Mouse (Mus musculus) right cerebral cortex, postnatal 14 days (tissue): ENCODE measurements at regions not wholly inside any gene's neighbourhood (a gene's known extent, or its start where the extent isn't known, plus 50 kb on each side); places are given as distances from the start of the nearest gene placed in this dataset.

ENCODE experiments used
- DNase-seq: peaks from one replicate; pipeline ENCODE4 v3.0.0; 2022

DNA sequence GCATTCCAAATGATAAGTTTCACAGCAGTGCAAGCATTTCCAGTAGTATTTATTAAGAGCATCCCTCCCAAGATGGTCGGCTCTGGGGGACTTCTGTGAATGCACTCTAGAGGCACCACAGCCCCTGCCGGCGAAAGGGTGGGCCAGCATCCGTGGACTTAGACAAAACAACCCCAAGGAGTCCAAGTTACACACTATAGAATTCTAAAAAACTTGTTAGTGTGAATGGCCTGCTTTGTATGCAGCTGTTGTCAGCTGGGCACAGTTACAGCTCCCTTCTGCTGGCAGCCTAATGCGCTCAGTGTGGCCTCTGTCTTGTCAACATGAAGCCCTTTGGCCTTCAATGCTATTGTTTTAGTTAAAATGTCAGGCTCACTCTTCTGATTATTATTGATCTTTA is 181.5 kb downstream of the Tle3 start:
- no peak for DNase-seq

DNA sequence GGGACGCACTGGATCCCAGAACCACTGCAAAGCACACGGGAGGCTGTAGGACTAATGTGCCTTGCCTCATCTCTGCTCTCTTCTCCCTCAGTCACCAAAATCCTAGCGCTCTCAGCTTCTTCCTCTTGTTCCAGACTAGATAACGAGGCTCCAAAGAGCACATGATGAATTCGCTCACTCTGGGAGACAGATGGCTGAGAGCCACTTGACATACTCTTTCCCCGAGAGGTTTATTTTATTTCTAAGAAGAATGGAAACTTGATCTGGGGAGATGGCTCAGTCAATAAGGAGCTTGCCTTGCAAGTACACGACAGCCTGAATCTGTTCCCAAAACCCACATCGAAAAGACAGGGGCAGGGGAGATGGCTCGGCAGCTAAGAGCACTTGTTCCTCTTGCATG is 179.2 kb downstream of the Tle3 start:
- no peak for DNase-seq

DNA sequence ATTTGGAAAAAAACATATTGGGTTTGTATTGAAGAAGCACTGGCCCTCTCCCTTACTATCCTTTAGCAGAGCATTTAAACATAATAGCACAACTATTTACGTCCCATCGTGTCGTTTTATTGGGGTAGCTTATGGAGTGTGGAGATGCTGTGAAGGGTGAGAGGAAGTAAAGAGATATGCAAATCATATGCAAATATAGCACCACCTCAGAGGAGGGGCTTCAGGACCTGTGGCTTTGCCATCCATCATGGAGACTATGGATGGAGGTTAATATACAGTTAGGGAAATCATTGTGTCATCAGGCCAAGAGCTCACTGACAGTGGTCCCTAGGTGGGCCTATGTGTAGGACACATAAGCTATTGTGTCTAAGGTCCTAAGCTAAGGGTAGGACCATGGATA is 178.2 kb downstream of the Tle3 start:
- no peak for DNase-seq

DNA sequence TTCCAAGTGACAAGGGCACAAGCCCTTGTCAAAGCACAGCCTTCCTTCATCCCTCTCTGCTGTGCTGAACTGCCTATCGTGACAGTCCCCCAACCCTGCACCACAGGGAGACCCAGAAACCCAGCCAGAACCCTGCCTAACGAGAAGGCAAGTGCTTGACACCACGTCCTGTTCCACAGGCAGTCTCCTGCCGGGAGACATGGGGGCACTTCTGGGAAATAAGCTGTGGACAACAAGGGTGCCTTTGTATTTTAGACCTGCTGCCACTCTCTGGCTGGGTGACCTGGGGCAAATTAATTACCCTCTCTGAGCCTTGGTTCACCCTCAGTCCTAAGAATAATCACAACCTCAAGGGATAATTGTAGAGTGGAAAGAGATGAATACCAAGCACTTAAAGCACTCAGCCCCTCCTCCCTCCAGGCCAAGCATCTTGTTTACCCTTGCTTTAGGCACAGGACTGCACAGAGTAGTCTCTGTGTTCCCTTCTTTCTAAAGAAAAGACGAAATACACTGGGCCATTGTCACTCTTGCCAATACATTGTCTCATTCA is 177.6 kb downstream of the Tle3 start:
- no peak for DNase-seq

DNA sequence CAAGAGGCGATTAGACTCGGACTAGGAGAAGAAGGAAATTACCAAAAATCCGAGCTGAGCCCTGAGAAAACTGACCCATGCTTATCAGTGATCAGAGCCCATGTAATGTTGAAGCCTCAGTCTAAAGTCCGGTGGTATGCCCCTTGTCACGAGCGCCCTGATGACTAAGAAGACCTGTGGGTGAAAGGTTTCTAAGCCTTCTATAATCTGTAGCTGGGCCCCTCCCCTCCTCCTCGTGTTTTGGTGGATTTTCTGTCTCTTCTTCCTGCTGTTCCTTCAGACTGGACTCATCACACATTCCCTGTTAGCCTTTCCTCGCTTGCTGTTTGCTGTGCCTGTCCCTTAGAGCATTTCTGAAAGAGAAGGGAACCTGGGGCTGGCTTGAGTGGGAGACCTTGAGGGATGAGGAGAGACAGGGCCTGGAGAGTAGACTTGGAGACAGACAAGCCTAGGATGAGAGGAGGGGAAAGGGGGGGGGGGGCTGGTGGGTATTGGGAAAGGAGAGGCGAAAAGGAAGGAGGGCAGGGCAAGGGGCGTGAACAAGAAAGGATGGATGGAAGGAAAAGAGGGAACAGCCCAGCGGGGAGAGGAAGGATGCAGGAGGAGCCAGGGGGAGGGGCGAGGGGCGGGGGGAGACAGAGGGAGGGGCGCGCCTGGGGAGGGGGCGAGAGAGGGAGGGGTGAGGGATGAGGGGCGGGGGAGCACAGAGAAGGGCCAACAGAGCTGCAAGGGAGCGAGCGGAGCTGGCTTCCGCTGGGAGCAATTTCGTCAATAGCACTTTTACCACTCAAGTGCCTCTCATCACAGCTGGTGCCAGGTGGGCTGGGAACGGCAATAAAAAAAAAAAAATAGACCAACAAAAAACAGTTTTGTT is 165.4 kb downstream of the Tle3 start:
- no peak for DNase-seq

DNA sequence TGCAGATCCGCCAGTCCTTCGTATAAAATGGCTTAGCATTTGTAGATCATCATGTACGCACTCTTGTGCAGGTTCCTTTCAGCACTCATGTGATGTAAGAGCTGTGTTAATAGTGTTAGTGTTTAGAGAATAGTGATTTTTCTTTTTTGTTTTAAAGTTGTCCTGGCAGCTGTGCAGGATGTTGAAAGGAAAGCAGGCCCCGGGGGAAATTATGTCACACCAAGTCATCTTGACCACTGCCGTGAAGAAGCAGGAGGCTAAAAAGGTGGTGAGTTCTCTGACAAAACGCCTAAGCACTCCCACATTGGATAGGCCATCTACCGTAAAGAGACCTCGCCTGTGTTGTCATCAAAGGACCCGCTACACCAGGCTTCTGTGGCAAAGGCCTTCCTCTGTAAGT is 161.1 kb downstream of the Tle3 start:
- DNase-seq = no peak

DNA sequence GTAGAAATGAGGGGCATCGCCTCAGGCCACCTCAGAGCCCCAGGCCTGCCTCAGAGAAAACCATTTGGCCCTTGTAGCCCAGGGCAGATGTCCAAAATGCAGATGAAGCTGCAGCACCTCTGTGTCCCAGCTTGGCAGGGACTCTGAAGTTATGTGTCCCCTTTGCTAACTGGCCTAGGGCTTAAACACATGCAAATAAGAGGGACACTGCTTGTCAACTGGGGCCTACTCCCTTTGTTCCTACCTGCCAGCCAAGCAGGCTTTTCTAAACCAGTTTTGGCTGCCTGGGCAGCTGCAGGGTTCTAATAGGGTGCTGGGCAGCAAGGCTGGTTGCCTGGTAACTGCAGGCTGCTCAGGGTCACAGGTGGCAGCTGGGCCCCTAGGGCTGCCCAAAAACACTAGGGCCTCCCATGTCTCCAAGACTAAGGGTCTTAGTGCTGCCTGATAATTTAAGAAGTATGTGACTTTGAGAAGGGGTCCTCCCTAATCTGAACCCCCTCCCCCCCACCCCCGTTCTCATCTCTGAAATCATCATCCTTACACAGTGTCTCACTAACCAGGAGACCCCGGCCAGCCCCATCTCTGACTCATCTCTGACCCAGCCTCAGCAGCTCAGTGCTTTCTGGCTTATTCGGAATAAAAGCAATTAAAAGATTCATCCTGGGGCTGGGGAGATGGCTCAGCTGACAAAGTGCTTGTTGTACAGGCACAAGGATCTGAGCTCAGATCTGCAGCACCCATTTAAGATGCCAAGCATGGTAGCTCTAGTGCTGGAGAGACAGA is 158.3 kb downstream of the Tle3 start:
- DNase-seq = no peak

DNA sequence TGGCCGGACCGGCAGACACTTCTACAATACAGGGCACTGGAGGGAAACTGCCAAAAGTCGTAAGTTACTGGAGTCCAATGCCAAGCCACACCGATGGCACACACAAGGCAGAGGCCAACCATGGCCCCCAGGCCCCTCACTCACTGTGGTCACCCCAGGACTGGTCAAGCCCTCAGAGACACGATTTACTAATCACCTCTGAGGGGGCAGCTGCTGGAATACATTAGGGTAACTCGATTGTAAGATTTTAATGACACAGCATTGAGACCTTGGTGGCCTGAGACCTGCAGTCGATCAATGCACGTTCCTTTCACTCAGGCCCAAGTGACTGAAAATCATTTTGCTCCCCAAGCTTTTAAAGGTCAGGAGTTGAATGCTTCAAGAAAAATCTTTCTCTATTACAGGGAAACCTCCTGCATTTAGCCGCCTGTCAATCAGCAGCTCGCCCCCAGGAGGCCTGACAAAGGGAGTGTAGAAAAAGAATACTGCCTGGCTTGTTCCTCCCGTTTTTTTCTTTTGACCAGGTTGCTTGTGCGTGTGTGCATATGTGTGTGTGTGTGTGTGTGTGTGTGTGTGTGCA is 156.2 kb downstream of the Tle3 start:
- DNase-seq = no peak

DNA sequence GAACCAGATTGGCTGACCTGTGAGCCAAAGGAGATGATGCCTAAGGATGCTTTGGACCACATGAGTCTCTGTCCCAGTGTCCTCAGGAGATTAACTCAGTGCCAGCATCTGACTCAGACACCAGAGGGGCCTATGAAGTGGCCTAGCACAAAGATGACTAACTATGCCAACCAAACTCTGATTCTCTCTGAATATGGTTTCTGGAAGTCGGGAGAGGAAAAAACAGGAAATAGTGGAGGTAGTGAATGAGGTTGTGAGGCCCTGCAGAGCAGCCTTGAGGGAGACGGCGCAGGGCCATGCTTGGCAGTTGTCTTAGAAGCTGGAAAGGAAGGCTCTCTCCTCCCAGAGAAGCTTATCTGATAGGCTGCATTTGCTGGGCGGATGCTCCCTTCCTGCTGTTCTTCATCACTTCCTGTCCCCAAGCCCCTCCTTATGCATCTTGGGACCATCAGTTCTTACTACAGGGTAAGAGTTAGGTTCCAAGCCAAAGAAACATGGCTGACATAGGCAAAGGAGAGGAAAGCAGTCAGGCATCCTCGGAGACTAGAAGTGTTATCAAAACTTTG is 155.4 kb downstream of the Tle3 start:
- no peak for DNase-seq

DNA sequence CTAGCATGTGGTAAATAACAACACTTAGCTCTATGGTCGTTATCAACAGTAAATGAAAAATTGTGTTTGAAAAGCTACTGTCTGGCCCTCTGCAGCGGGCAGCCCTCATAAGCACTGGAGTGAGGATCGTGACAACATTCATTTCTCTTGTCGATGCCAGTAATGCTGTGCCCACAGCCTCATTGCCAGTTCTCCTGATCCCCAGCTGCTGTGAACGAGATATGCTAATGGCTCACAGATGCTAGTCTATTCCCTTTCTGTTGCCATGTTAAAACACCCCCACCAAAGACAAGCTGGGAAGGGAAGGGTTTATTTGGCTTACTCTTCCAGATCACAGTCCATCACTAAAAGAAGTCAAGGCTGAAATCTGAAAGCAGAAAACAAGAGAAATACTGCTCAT is 148.0 kb downstream of the Tle3 start:
- DNase-seq = no peak

DNA sequence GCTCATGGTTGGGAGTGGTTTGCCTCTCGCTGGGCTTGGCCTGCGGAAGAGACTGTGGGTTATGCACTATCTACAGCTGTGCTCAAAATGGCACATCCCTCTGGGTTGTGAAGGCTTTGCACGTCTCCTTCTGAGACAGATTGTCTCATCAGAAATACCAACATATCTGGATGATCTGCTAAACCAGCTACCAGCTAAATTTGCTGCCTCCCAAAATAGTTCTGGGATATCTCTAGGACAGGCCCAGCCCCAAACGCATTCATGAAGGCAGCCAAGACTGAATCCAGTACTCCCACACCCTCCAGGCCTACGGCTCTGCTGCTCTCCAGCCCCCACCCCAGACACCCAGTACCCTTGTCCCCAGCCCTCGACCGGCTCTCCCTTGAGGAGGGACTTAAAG is 145.7 kb downstream of the Tle3 start:
- peak; percentile 42 for DNase-seq

DNA sequence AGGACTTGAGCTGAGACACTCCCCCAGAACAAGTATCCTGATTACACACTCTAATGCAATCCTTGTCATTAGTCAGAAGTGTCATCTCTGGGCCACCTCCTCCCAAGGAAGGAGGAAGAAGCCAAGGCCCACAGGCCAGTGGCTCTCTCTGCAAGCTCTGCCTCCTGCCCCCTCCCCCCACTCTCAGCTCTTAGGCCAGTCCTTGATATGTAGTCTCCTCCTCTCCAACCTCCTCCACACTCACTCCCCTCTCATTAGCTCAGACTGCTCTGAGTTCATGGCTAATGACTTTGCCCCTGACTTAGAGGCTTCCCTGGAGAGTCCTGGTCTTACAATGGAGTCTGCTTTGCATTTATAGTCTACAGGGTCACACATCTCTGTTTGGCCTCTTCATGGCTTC is 139.3 kb downstream of the Tle3 start:
- no peak for DNase-seq

DNA sequence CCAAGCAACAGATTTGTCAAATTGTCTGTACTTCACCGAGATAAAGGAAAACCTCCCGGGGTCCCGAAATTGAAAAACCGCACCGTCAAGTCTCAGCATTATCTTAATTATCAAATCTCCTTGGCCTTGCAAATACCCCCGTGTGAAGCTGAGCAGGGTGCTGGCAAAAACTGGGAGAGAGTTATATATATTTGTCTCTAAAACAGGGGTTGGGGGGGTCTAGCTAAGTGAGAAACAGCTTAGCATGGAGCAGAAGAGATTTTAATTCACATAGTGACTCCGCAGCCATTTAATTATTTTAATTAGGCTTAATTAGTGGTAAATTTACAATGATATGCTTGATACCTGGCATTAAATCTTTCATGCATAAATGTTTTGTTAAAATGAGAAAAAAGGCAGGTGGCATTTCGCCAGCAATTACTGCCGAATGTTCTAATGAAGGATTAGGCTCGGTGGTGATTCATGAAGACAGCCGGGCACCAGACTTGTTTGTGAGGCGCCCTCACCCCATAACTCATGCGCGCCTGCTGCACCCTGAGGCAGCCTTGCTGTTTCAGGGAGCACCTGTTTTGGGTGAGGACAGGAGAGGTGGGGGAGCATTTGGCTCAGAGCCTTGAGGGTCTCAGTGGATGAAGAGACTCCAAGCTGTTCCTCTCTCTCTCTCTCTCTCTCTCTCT is 138.2 kb downstream of the Tle3 start:
- DNase-seq = peak; percentile 29

DNA sequence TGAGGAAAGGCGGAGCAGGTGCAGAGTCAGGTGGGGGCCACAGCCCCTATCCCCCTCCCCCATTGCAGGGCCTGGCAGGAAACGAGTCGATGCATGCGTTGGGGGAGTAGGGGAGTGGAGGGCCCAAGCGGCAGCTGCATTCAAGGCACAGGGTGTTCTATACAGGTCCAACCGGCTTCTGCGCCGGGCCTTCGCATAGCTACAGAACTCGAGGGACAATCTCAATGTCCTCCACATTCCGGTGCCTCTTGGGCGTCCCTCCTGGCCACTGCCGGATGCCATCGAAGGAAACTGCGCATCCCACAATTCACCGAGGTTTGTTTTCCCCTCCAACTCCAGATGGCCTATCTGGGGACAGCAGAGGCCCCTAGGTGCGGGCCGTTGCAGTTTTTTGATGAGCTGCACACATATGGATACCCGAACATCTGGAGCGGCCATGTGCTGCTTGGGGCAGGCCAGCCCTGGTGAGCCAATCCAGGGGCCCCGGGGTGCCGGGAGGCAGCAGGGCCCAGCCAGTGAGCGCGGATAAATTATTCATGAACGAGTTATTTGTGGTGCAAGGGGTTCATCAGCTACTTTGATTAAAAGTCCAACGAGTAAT is 137.5 kb downstream of the Tle3 start:
- DNase-seq = no peak

DNA sequence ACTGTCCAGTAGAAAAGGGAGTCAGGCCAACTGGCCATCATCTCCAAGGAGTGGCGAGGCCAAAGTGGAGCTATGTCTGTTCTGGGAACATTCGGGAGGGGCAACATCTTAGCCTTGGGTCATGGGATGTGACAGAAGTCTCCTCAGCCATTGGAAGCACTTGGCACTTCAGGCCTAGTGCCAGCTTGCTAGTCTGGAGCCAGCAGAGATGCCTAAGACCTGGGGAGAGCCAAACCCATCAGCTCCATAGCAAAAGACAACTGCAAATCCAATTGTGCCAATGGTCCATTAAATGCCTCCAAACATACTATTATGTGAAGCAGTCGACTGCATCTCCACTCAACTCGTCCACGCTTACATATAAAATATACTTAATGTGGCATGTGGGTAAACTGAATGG is 136.9 kb downstream of the Tle3 start:
- no peak for DNase-seq

DNA sequence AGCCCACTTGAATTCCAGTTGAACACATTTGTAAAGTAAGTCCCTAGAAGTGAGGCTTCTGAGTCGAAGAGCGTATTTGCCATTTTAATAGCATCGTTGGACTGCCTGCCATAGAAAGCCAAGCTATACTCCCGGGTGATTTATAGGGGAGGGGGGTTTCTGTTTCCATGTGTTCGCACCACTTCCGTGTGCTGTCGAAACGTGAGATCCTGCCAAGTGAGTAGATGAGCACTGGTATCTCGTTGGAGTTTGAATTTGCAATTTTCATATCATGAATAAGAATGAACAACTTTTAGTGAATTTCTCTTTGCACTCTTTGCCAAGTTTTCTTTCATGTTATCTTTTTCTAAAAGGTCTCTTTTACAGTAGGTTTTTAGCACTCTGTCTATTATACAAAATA is 128.7 kb downstream of the Tle3 start:
- no peak for DNase-seq

DNA sequence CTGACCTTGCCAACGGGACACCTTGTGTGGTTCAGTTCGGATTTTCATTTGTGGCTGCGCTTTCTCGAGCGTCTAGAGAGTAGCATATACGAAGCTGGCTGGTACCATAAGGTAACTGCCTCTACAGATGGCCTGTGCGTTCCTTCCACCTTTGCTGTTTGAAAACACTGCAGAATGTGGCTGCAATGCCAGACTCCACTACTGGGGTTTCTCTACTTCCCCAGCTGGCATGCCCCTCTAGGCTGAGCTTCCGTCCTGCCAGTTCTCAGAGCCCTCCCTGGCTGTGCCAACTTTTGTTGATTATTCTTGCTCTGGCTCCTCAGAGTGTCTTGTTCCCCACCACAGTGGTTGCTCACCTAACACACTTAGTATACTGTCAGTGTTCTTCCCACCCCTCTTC is 120.7 kb downstream of the Tle3 start:
- DNase-seq = no peak

DNA sequence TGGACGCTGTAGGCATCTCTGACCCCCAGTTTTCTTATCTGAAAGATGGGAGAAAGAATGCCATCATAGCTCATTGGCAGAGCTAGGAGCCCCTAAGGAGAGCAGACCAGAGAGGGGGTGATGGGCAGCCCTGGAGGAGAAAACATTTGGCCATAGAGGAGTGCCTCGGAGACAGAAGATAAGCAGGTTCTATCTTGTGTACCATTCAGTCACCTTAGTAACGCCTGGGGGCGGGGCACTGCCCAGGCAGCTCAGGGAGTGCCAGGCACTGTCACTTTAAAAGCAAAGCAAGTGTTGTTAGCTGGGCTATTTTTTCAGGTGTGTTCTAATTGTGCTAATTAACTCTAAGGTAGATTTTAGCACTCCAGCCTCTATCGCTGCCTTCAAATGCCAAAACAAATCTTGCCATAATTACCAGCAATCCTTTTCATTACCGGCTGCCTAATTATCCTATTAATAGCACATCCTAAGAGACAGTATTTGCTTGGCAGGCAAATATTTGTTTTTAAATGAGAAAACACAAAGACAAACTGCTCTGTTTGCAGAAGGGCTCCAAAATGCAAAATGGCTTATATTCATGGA is 119.1 kb downstream of the Tle3 start:
- DNase-seq = no peak

DNA sequence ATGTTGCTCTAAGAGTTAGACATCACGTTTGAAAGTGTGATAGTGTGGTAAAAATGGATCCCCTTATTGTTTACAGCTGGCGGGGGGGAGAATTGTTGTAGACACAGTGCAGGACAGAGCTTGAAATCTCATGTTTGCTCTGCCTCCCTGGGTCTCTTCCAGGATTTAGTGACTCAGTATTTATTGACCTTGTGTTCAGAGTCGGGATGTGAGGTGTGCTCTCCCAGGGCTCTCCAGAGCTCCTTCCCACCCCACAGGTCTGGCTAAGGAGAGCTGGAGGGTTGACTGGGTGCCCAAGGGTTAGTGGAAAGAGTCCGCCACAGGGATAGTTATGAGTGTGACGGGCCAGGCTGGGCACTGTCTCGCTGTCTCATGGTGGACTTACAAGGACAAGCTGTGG is 117.8 kb downstream of the Tle3 start:
- no peak for DNase-seq

DNA sequence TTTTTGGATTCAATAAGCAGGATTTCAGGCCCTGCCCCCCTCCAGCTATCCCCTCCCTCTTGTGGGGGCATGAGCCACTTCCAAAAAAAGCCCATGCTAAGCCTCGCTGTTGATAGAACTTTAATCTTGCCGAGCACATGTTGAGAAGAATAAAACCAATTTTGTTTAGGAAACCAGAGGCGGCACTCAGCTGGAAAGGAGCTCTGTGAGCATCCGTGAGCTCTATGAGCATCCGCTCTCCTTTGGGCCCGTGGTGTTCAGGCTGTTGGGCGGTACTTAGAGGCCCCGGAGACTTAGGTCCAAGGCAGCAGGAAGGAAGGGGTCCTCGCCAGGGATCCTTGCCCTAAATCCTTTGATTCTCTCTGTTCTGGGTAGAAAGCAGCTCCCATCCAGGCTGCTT is 117.0 kb downstream of the Tle3 start:
- DNase-seq = no peak

DNA sequence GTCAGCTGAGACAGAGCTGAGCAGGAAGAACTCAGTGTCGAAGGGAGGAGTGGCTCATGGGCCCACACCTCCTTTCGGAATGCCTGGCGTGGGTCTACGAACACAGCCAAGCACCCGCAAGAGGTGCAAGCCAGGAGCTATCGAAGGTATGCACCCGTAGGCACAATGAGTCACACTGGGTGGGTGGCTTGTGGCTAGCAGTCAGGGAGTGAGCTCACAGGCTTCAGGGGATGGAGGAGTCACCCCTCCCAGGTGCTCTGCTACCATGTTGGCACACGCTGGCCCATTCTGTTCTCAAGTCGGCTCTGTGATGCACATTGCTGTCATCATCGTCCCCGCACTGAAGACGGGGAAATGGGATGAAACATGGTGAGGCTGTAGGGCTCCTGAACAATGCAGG is 115.7 kb downstream of the Tle3 start:
- DNase-seq = no peak

DNA sequence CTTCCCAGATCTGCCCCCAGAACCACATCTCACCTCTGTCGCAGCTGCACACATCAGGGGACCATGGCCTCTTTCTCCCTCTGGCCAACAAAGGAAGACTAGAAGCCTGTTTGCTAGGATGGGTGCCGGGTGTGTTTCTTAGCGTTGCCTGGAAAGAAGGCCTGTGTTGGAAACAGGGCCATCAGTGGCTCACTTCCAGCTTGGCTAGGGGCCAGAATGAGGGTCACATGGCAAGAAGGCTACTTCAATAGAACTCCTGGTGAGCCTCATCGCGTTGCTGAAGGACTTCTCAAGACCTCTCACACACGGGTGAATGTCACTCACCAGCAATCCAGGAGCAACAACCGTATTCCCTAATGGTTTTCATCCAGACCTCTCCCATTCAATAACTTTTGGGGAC is 115.0 kb downstream of the Tle3 start:
- peak; percentile 46 for DNase-seq
